22 mouse cellular contexts compared by ENCODE assay signal in the genomic region with DNA sequence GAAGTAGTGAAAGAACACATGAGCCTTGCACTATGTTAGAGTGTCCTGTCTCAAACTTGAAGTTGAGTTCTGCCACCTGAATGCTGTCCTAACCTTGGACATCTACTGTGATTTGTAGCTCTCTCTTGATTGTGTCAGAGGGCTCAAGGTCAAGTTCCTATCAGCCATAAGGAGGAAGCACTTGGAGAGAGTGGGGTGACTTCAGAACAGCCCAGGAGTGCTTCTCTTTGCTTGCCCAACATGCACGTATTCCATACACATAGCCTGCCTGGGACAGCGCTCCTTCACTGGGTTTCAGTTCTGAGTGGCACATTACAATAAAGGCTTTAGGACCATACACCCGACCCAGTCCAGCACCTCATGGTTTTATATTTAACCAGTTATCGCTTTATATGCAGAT. TPM values are rescaled to one million over a fixed set of nuclear protein-coding genes. Genes with fewer than 3 reads are reported as not detected.
"Had no signal": no experiment of that assay in that cellular context is flagged by ENCODE, and none has a peak within 500 bp of the region (broad histone marks: within the 10 kb centered on the region; RNA-seq: fewer than 3 reads in every experiment).

No protein-coding gene starts in this region.

- H3K27me3 ChIP-seq: limb, embryonic 12.5 days; limb, embryonic 15.5 days; lung, embryonic 15.5 days; midbrain, embryonic 12.5 days; midbrain, embryonic 15.5 days; neural tube, embryonic 12.5 days; neural tube, embryonic 15.5 days had no signal

- H3K9me3 ChIP-seq: limb, embryonic 12.5 days; limb, embryonic 15.5 days; lung, embryonic 15.5 days; midbrain, embryonic 12.5 days; midbrain, embryonic 15.5 days; neural tube, embryonic 12.5 days; neural tube, embryonic 15.5 days had no signal

- ATAC-seq: intestine, embryonic 16.5 days; liver, postnatal 0 days; midbrain, embryonic 15.5 days had no signal

- H3K4me3 ChIP-seq: limb, embryonic 12.5 days; limb, embryonic 15.5 days; lung, embryonic 15.5 days; midbrain, embryonic 12.5 days; midbrain, embryonic 15.5 days; myocyte; neural tube, embryonic 12.5 days; neural tube, embryonic 15.5 days had no signal

- H3K4me1 ChIP-seq: limb, embryonic 12.5 days; limb, embryonic 15.5 days; lung, embryonic 15.5 days; midbrain, embryonic 12.5 days; midbrain, embryonic 15.5 days; neural tube, embryonic 12.5 days; neural tube, embryonic 15.5 days had no signal

- DNase-seq: kidney, adult 18-20 months; kidney, adult 9 months; kidney, postnatal 14 days; kidney, postnatal 4 days; left cerebral cortex, postnatal 4 days; liver, postnatal 0 days; right cerebral cortex, adult 18-20 months; right cerebral cortex, postnatal 14 days; spleen, adult 18-20 months; thymus, adult 18-20 months; thymus, postnatal 36 days had no signal

- H3K27ac ChIP-seq: limb, embryonic 12.5 days; limb, embryonic 15.5 days; liver, embryonic 14.5 days; lung, embryonic 15.5 days; midbrain, embryonic 12.5 days; midbrain, embryonic 15.5 days; neural tube, embryonic 12.5 days; neural tube, embryonic 15.5 days had no signal

- H3K36me3 ChIP-seq: limb, embryonic 12.5 days; limb, embryonic 15.5 days; lung, embryonic 15.5 days; midbrain, embryonic 12.5 days; midbrain, embryonic 15.5 days; neural tube, embryonic 12.5 days; neural tube, embryonic 15.5 days had no signal

RNA-seq across cellular contexts. Expression of gene Sspn, which starts 46.4 kb away (rescaled TPM):
- total RNA-seq: megakaryocyte-erythroid progenitor cell, adult 5-6 weeks had no signal
